Mouse (Mus musculus) layer of hippocampus, adult 9-11 months (tissue): ENCODE measurements at regions not wholly inside any gene's neighbourhood (a gene's known extent, or its start where the extent isn't known, plus 50 kb on each side); places are given as distances from the start of the nearest gene placed in this dataset.
A peak's percentile ranks its signal among the peaks of the same experiment; 100 is the strongest.

Source experiments
- DNase-seq: peaks from one replicate; pipeline ENCODE4 v3.0.0; 2022

DNA sequence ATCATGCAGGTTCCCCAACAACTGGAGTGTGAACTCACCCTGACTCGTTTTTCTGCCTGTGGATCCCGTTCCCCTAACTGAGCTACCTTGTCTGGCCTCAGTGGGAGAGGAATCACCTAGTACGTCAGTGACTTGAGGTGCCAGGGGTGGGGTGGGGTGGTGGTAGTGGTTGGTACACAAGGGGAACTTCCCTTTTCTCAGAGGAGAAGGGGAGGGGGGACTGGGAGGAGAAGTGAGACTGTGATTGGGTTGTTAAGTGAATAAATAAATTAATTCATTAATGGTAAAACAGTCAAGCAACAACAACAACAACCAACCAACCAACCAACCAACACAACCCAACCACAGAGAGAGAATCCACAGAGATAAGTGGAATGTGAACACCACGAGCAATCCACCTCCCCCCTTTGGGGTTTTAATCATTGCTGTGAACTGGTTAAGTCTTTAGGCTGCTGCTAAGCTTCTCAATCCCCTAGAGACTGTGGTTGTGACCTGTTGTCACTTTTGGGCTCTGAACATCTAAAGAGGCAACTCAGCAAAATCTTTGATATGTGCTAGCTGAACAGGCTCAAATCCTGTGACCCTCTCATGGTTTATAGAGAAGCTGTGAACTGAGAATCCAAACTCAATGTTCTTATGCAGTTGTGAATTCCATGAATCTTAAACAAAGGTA lies 111.0 kb upstream of the Fbxo11 start:
- no peak for DNase-seq

DNA sequence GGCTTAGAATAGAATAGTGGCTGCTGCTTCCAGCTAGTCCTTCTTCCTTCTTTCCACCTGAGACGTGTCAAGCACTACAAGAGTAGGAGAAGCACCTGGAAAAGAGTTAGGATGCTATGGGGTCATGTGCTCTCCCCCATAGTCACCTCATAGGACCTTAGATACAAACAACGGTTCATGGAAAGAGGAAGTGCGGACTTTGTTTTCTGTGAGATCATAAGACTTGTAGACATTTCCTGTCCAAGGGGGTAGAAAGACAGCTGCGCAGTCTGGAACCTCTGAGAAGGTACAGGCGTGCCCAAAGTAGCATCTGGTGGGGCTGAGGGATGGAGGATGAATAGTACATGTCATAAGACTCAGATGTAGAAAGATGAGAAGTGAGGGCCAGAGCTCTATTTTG lies 125.6 kb upstream of the Fbxo11 start:
- DNase-seq = no peak

DNA sequence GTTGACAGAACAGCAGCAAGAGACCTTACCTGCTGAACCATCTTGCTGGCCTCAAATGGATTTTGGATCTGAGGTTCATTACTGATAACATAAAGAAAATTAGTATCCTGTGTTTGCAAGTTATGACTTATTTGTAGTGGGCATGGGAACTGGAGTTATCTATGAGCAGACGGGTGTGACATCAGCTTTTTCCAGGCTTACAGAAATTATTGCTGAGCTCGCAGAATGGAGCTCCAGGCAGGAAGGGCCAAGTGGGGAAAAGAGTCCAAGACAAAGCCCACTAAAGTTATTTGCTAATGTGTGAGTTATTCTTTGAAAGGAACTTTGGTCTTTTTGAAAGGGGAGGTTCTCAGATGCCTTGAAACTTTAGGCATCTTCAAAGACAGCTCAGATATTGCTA lies 126.4 kb upstream of the Fbxo11 start:
- no peak for DNase-seq

DNA sequence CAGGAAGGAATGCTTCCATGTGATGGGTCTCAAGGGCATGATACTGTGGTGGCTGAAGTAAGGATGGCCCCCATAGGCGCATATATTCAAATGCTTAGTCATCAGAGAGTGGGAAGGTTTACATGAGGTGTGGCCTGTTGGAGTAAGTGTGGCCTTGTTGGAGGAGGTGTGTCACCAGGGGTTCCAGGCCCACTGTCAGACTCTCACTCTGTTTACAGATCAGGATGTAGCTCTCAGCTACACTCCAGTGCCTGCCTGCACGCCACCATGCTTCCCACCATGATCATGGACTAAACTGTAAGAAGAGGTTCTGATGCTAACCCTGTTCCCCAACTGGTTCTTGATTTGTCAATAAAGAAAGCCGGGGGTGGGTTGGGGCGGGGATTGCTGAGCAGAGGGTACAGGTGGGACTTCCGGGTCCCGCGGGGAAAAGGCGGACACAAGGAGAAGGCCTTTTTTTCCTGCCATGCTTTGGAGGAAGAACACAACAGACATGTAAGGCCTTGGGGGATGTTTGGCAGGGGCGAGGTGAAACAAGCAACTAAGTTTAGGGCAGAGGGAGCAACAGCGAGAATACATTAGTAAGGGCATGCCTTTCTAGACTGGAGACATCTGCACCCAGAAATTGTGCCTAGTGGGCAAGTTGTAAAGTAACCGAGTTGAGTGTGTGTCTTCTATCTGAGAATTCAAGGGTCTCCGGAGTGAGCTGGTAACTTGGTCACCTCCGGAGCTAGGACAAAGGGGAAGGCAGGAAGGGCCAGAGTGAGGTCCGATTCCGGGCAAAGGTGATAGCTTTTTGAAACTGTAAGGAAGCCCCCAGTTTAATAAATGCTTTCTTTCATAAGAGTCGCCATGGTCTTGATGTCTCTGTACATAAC lies 127.1 kb upstream of the Fbxo11 start:
- no peak for DNase-seq

GRCm38 (mm10) chr17:88194693-88195092 lies 129.6 kb upstream of the Fbxo11 start:
- DNase-seq = no peak

GRCm38 (mm10) chr17:88195303-88195702 lies 130.2 kb upstream of the Fbxo11 start:
- peak; percentile 20 for DNase-seq

GRCm38 (mm10) chr17:88195893-88196292 lies 130.8 kb upstream of the Fbxo11 start:
- DNase-seq = no peak

- DNase-seq = no peak
Observed at GRCm38 (mm10) chr17:88196322-88196721, 131.2 kb upstream of the Fbxo11 start.

DNA sequence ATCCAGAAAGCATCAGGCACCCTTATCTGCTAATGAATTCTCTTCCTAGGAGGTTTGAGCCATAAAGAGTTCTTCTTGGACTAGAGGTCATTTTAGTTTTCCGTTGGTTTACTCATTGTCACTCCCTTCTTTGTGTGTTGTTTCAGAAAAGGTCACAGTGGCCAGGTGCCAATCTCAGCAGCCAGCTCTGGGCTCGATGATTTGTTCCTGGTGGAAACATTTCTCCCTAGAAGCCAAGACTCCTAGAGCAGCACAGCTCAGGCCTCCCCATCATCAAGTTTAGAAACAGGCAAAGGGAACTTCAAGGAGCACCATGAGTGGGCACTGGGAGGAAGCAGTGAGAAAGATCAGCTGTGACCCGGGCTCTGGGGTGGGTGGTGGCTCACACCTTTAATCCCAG lies 132.3 kb upstream of the Fbxo11 start:
- no peak for DNase-seq

- no peak for DNase-seq
Observed at GRCm38 (mm10) chr17:88201249-88201970, 136.3 kb upstream of the Fbxo11 start.

DNA sequence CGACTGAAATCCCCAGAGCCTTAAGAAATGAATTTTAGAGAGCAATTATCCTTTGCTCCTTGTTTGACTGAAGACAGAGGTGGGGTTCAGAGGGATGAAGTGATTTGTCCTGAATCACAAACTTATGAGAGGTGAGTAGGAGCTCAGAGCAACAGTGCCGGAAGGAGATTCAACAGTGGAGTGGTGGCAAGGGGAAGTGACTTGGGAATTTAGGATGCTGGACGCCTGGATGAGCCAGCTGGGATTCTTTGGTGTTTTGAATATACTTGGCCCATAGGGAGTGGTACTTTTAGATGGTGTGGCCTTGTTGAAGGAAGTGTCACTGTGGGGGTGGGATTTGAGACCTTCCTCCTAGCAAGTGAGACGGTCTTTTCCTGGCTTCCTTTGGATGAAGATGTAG lies 137.1 kb upstream of the Fbxo11 start:
- no peak for DNase-seq

DNA sequence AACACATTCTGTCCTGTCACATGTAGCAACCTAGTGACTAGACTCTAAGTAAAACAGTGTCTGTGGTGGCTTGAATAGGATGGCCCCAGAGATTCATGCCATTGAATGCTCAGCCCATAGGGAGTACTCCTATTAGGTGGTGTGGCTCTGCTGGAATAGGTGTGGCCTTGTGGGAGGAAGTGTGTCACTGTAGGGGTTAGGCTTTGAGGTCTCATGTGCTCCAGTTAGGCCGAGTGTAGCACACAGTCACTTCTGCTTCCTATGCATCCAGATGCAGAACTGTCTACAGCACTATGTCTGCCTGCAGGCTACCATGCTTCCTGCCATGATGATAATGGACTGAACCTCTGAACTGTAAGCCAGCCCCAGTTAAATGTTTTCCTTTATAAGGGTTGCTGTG lies 144.5 kb upstream of the Fbxo11 start:
- no peak for DNase-seq

- no peak for DNase-seq
Observed at GRCm38 (mm10) chr17:88212121-88212520, 147.0 kb upstream of the Fbxo11 start.

DNA sequence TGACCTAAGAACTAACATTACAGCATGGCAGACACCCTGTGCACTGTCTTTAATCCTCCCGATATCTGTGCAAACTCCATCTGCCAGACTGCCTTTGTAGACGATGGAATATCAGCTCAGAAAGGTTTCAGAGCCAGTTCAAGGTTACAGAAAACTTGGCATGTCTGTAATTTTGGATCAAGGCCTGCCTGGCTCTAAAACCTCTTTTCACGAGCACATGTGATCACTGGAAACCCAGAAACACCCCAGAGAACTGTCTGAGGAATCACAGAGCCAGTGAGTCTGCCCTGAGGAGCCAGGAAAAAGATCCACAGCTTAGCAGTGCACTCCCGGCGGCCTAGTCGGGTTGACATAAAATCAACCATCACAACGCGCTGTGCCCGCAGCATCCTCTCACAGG lies 149.7 kb upstream of the Fbxo11 start:
- DNase-seq = no peak

GRCm38 (mm10) chr17:88222379-88222955 lies 157.4 kb upstream of the Fbxo11 start:
- no peak for DNase-seq

- DNase-seq = no peak
Observed at GRCm38 (mm10) chr17:88240476-88240875, 175.4 kb upstream of the Fbxo11 start.

- DNase-seq = no peak
Observed at GRCm38 (mm10) chr17:88248625-88249024, 183.5 kb upstream of the Fbxo11 start.

- DNase-seq = peak; percentile 45
Observed at GRCm38 (mm10) chr17:88251949-88252521, 186.9 kb upstream of the Fbxo11 start.

DNA sequence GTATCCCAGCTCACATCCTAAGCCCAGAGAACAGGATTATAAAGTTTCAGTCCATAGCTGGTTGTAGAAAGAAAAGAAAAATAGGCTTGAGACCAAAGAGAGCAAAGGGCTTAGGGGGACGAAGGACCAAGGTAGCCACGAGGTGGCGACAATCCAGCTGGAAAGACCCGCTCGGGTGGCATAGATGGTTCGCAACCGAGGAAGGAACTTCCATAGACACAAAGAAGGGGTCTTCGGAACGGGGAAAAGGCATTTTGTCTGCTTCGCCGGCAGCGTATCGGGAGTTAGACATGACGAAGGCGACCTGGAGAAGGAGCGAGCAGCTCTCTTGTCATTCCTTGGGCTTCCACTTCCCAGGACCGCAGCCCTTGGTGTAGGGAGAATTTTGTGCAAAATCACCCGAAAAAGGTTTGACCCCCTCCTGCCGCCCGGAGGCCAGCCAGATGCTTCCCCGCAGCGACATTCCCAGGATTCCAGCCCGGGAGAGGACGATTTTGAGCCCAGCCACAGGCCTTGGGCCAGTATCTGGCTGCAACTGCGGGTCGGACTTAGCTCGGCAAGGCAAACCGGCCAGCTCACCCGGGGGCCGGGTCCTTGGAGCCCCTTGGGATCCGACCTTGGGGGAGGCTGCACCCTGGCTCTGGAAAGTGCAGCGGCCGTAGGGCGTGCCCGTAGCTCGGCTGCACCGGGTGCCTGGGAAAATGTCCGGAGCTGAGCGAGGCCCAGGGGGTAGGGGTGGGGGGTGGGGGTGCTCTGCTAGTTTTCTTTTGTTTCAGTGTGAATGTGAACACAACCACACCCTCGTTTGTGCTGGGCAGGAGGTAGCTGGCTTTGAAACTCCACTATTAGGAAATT lies 184.5 kb upstream of the Foxn2 start:
- DNase-seq = peak; percentile 61

- peak; percentile 79 for DNase-seq
Observed at GRCm38 (mm10) chr17:88256599-88257544, 183.6 kb upstream of the Foxn2 start.

- DNase-seq = no peak
Observed at GRCm38 (mm10) chr17:88258361-88258796, 182.1 kb upstream of the Foxn2 start.
